Mouse (Mus musculus): ENCODE results near the gene Hspa1l. TPM values are rescaled to one million over a fixed set of nuclear protein-coding genes. Genes with fewer than 3 reads are reported as not detected.

The Hspa1l gene
- polyA plus RNA-seq, 1 experiment from 2014 or later = 0.25 TPM

GRCm38 (mm10) chr17:35021163-35021808, 48.8 kb downstream of the Hspa1l start:
- no peaks in the 10 kb centered on the region for H3K9me3 ChIP-seq (ENCODE audit: control insufficient read depth)
- peak overlapping the region; percentile 14; the same call in 1 of the 2 replicates for H3K4me2 ChIP-seq (replicated peaks; ENCODE audit: low read depth)
- peaks cover 1% of the 10 kb centered on the region; the same call in 1 of the 2 replicates for H3K36me3 ChIP-seq (ENCODE audit: control insufficient read depth, insufficient read depth)
- H3K4me3 ChIP-seq (ENCODE audit: low read depth, low read length) = no peak overlapping the region
- ATAC-seq = no peak
- WGBS = 14% methylated on average over 17 of the region's 17 CpGs
- no peak overlapping the region for H3K9ac ChIP-seq (ENCODE audit: low read depth, low read length)
- H3K27me3 ChIP-seq (replicated peaks; ENCODE audit: control insufficient read depth, insufficient read depth, low read length) = no peaks in the 10 kb centered on the region
- peak; percentile 99 for TF ChIP-seq CTCF (IDR thresholded peaks at IDR 0.05; ENCODE audit: low read depth)
- H3K4me1 ChIP-seq (replicated peaks; ENCODE audit: control insufficient read depth, insufficient read depth, low read length) = peaks cover 6% of the 10 kb centered on the region
- no peak overlapping the region for H3K27ac ChIP-seq (ENCODE audit: low read depth, low read length)

GRCm38 (mm10) chr17:35021842-35022477, 49.5 kb downstream of the Hspa1l start:
- H3K4me2 ChIP-seq (replicated peaks; ENCODE audit: low read depth) = no peak overlapping the region
- no peak overlapping the region for H3K9ac ChIP-seq (ENCODE audit: low read depth, low read length)
- no peaks in the 10 kb centered on the region for H3K9me3 ChIP-seq (ENCODE audit: control insufficient read depth)
- no peaks in the 10 kb centered on the region for H3K36me3 ChIP-seq (ENCODE audit: control insufficient read depth, insufficient read depth)
- no peak for ATAC-seq
- H3K4me3 ChIP-seq (ENCODE audit: low read depth, low read length) = no peak overlapping the region
- 0 out of 2 replicates have a peak, but pooled peaks have one; percentile 16 for TF ChIP-seq CTCF (IDR thresholded peaks at IDR 0.05; ENCODE audit: low read depth)
- no peak overlapping the region for H3K27ac ChIP-seq (ENCODE audit: low read depth, low read length)
- no peaks in the 10 kb centered on the region; the same call in 1 of the 2 replicates for H3K4me1 ChIP-seq (replicated peaks; ENCODE audit: control insufficient read depth, insufficient read depth, low read length)
- H3K27me3 ChIP-seq (replicated peaks; ENCODE audit: control insufficient read depth, insufficient read depth, low read length) = no peaks in the 10 kb centered on the region
- 25% methylated on average over 6 of the region's 6 CpGs for WGBS

GRCm38 (mm10) chr17:35022541-35023060, 50.1 kb downstream of the Hspa1l start:
- H3K4me1 ChIP-seq (replicated peaks; ENCODE audit: control insufficient read depth, insufficient read depth, low read length) = no peaks in the 10 kb centered on the region; the same call in 1 of the 2 replicates
- no peak for TF ChIP-seq CTCF (IDR thresholded peaks at IDR 0.05; ENCODE audit: low read depth)
- no peaks in the 10 kb centered on the region for H3K9me3 ChIP-seq (ENCODE audit: control insufficient read depth)
- no peak overlapping the region for H3K4me2 ChIP-seq (replicated peaks; ENCODE audit: low read depth)
- H3K27me3 ChIP-seq (replicated peaks; ENCODE audit: control insufficient read depth, insufficient read depth, low read length) = no peaks in the 10 kb centered on the region
- no peaks in the 10 kb centered on the region for H3K36me3 ChIP-seq (ENCODE audit: control insufficient read depth, insufficient read depth)
- no peak overlapping the region for H3K4me3 ChIP-seq (ENCODE audit: low read depth, low read length)
- WGBS = 95% methylated on average over 8 of the region's 8 CpGs
- no peak overlapping the region for H3K27ac ChIP-seq (ENCODE audit: low read depth, low read length)
- ATAC-seq = no peak
- no peak overlapping the region for H3K9ac ChIP-seq (ENCODE audit: low read depth, low read length)

DNA sequence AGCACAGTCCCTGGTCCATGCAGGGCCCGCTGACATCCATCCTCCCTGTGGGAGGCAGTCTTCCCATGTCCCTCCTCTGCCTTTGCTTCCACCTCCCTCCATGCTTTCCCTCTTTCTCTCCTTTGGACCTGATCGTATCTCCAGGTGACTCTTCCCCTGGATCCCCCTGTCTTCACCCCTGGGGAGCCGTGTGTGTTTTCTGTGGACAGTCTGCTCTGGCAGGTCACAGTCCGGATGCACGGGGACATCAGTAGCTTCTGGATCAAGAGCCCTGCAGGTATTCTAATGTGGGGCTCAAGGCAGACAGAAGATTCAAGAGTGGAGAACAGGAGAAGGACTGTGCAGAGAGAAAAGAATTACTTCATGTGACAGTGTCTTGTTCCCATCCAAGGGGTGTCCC, 50.7 kb downstream of the Hspa1l start:
- no peak for ATAC-seq
- no peak overlapping the region for H3K9ac ChIP-seq (ENCODE audit: low read depth, low read length)
- H3K4me1 ChIP-seq (replicated peaks; ENCODE audit: control insufficient read depth, insufficient read depth, low read length) = no peaks in the 10 kb centered on the region; the same call in 1 of the 2 replicates
- no peak overlapping the region for H3K4me3 ChIP-seq (ENCODE audit: low read depth, low read length)
- TF ChIP-seq CTCF (IDR thresholded peaks at IDR 0.05; ENCODE audit: low read depth) = peak; percentile 33
- no peak overlapping the region for H3K4me2 ChIP-seq (replicated peaks; ENCODE audit: low read depth)
- no peaks in the 10 kb centered on the region for H3K27me3 ChIP-seq (replicated peaks; ENCODE audit: control insufficient read depth, insufficient read depth, low read length)
- H3K27ac ChIP-seq (ENCODE audit: low read depth, low read length) = no peak overlapping the region; the same call in 1 of the 2 replicates
- H3K36me3 ChIP-seq (ENCODE audit: control insufficient read depth, insufficient read depth) = no peaks in the 10 kb centered on the region
- 84% methylated on average over 5 of the region's 5 CpGs for WGBS
- no peaks in the 10 kb centered on the region for H3K9me3 ChIP-seq (ENCODE audit: control insufficient read depth)

DNA sequence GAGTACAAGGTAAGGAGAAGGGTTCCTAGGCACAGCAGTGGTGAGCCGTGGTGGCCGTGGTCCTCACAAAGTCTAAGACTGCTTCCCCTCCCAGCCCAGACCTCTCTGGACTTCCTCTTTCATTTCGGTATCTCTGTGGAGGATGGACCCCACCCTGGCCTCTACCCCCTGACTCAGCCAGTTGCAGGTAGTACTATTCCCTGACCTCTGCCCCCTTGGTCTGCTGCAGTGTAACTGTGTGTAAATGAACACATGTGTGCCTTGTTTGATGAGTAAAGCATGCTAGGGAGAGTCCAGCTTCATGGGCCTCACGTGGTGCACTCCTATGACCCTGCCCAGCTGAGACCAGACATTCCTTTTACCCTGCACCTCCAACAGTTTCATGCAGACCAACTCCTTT, 51.3 kb downstream of the Hspa1l start:
- Histone ChIP-seq H3K27me3 (replicated peaks; ENCODE audit: control insufficient read depth, insufficient read depth, low read length) (no peaks in the 10 kb centered on the region), H3K4me3 (ENCODE audit: low read depth, low read length) (no peak overlapping the region), H3K9me3 (ENCODE audit: control insufficient read depth) (no peaks in the 10 kb centered on the region), H3K27ac (ENCODE audit: low read depth, low read length) (no peak overlapping the region; the same call in 1 of the 2 replicates), H3K4me1 (replicated peaks; ENCODE audit: control insufficient read depth, insufficient read depth, low read length) (no peaks in the 10 kb centered on the region; the same call in 1 of the 2 replicates), H3K4me2 (replicated peaks; ENCODE audit: low read depth) (peak overlapping the region; percentile 27; the same call in 1 of the 2 replicates), H3K36me3 (ENCODE audit: control insufficient read depth, insufficient read depth) (no peaks in the 10 kb centered on the region), H3K9ac (ENCODE audit: low read depth, low read length) (0 out of 2 replicates have a peak overlapping the region, but pooled peaks have one; percentile 8)
- TF ChIP-seq CTCF (IDR thresholded peaks at IDR 0.05; ENCODE audit: low read depth) = no peak
- ATAC-seq = peak; percentile 77
- WGBS = 31% methylated on average over 4 of the region's 4 CpGs

GRCm38 (mm10) chr17:35024261-35024660, 51.8 kb downstream of the Hspa1l start:
- TF ChIP-seq CTCF (IDR thresholded peaks at IDR 0.05; ENCODE audit: low read depth) = no peak
- H3K4me3 ChIP-seq (ENCODE audit: low read depth, low read length) = no peak overlapping the region
- no peaks in the 10 kb centered on the region for H3K27me3 ChIP-seq (replicated peaks; ENCODE audit: control insufficient read depth, insufficient read depth, low read length)
- no peak for ATAC-seq
- no peaks in the 10 kb centered on the region for H3K36me3 ChIP-seq (ENCODE audit: control insufficient read depth, insufficient read depth)
- no peak overlapping the region for H3K27ac ChIP-seq (ENCODE audit: low read depth, low read length)
- H3K9ac ChIP-seq (ENCODE audit: low read depth, low read length) = 0 out of 2 replicates have a peak overlapping the region, but pooled peaks have one; percentile 8
- no peaks in the 10 kb centered on the region; the same call in 1 of the 2 replicates for H3K4me1 ChIP-seq (replicated peaks; ENCODE audit: control insufficient read depth, insufficient read depth, low read length)
- H3K9me3 ChIP-seq (ENCODE audit: control insufficient read depth) = no peaks in the 10 kb centered on the region
- no peak overlapping the region for H3K4me2 ChIP-seq (replicated peaks; ENCODE audit: low read depth)
- 66% methylated on average over 13 of the region's 13 CpGs for WGBS
